Mouse (Mus musculus) limb, embryonic 14.5 days (tissue): ENCODE results near the gene Enpp3. TPM values are rescaled to one million over a fixed set of nuclear protein-coding genes. Genes with fewer than 3 reads are reported as not detected.

ENCODE experiments used
- ATAC-seq: fragments of 200-750 bp; cut with Nextera tagmentation; 2 replicates; pipeline ENCODE4 v1.8.0; 2017; ENCODE audit warnings: low read depth, moderate number of reproducible peaks, moderate TSS enrichment; ENCODE audit not compliant: low FRiP score
- DNase-seq: peaks from one replicate; pipeline ENCODE4 v3.0.0-alpha.2; 2015; ENCODE audit warnings: low spot score
- H3K27ac ChIP-seq: fragments of 300-500 bp; sonication (generic); replicated peaks from 2 replicates; pipeline ENCODE4 v1.5.1; 2014; ENCODE audit warnings: low read depth, mild to moderate bottlenecking, low read length, moderate library complexity, mixed read lengths
- H3K27me3 ChIP-seq: fragments of 300-500 bp; sonication (generic); 2 replicates; pipeline ENCODE4 v1.6.1; 2014; ENCODE audit warnings: low read length, mixed read lengths; ENCODE audit not compliant: control insufficient read depth, insufficient read depth
- H3K36me3 ChIP-seq: fragments of 300-500 bp; sonication (generic); 2 replicates; pipeline ENCODE4 v1.6.1; 2014; ENCODE audit warnings: mild to moderate bottlenecking, low read length, moderate library complexity, mixed read lengths; ENCODE audit not compliant: control insufficient read depth, insufficient read depth
- H3K4me1 ChIP-seq: fragments of 300-500 bp; sonication (generic); 2 replicates; pipeline ENCODE4 v1.6.1; 2014; ENCODE audit warnings: antibody characterized with exemption, low read length, mixed read lengths; ENCODE audit not compliant: control insufficient read depth, insufficient read depth
- H3K4me2 ChIP-seq: fragments of 300-500 bp; sonication (generic); replicated peaks from 2 replicates; pipeline ENCODE4 v1.6.1; 2014; ENCODE audit warnings: low read depth, mild to moderate bottlenecking, low read length, moderate library complexity; ENCODE audit not compliant: severe bottlenecking
- H3K4me3 ChIP-seq: fragments of 300-500 bp; sonication (generic); replicated peaks from 2 replicates; pipeline ENCODE4 v1.5.1; 2014; ENCODE audit warnings: low read length
- H3K9ac ChIP-seq: fragments of 300-500 bp; sonication (generic); 2 replicates; pipeline ENCODE4 v1.6.1; 2014; ENCODE audit warnings: mild to moderate bottlenecking, low read depth, low read length, moderate library complexity; ENCODE audit not compliant: severe bottlenecking
- H3K9me3 ChIP-seq: fragments of 300-500 bp; sonication (generic); 2 replicates; pipeline ENCODE4 v1.6.1; 2016; ENCODE audit warnings: low read length; ENCODE audit not compliant: control insufficient read depth
- POLR2A ChIP-seq: fragments of 200-500 bp; IDR thresholded peaks from 2 replicates; pipeline ENCODE4 v1.8.0; 2012; ENCODE audit warnings: inconsistent platforms, mild to moderate bottlenecking, moderate library complexity, borderline replicate concordance; ENCODE audit not compliant: insufficient read depth, insufficient read length; ENCODE audit errors: extremely low read depth
- WGBS: fragments of 180-500 bp; shearing (Covaris S2); extraction: QIAGEN DNeasy Blood & Tissue Kit; methylation state at CpG from one replicate; pipeline ENCODE4 v1.1.7; 2014; 5-methylcytosine and 5-hydroxymethylcytosine counted together
- polyA plus RNA-seq, 2 experiments: library from polyadenylated mRNA; depleted of rRNA in 1 of 2; stranded (reverse) in 1 of 2; unstranded in 1 of 2; fragments of >200 nt; fragmentation: Nextera tagmentation in 1 of 2; extraction: Ambion mirVana in 1 of 2; gene quantifications; 2 replicates each; pipeline versions ENCODE4 v1.2.1 to v1.2.3; 2012 to 2014

Gene Enpp3
- polyA plus RNA-seq, 2 experiments = 6.0 to 8.0 TPM

- Histone ChIP-seq H3K4me1 (peaks cover 10% of the 10 kb centered on the region), H3K9ac (peak overlapping the region; percentile 29; the same call in 1 of the 2 replicates), H3K4me2 (peak overlapping the region; percentile 30), H3K27ac (no peak overlapping the region; the same call in 1 of the 2 replicates), H3K4me3 (peak overlapping the region; percentile 18), H3K9me3 (no peaks in the 10 kb centered on the region), H3K27me3 (no peaks in the 10 kb centered on the region), H3K36me3 (no peaks in the 10 kb centered on the region)
- ATAC-seq (peak; percentile 37; the same call in 1 of the 2 replicates), DNase-seq (peak; percentile 29)
- no peak for TF ChIP-seq POLR2A
- WGBS = 8% methylated on average over 12 of the region's 12 CpGs
Observed at GRCm38 (mm10) chr10:24835702-24836342, 6.8 kb downstream of the Enpp3 start.

- Histone ChIP-seq H3K4me2 (peak overlapping the region; percentile 30), H3K4me1 (peaks cover 10% of the 10 kb centered on the region), H3K27ac (no peak overlapping the region), H3K27me3 (no peaks in the 10 kb centered on the region), H3K4me3 (peak overlapping the region; percentile 18; the same call in 1 of the 2 replicates), H3K9ac (no peak overlapping the region), H3K9me3 (no peaks in the 10 kb centered on the region), H3K36me3 (no peaks in the 10 kb centered on the region)
- no peak for TF ChIP-seq POLR2A
- peak; percentile 42 for DNase-seq
- WGBS = 12% methylated on average over 4 of the region's 4 CpGs
- no peak for ATAC-seq
Observed at GRCm38 (mm10) chr10:24834634-24835371, 7.8 kb downstream of the Enpp3 start.

- no peak overlapping the region for H3K4me2 ChIP-seq
- H3K9me3 ChIP-seq = no peaks in the 10 kb centered on the region
- no peak overlapping the region for H3K4me3 ChIP-seq
- TF ChIP-seq POLR2A = no peak
- H3K4me1 ChIP-seq = peaks cover 10% of the 10 kb centered on the region
- no peak overlapping the region for H3K27ac ChIP-seq
- H3K36me3 ChIP-seq = no peaks in the 10 kb centered on the region
- no peak overlapping the region for H3K9ac ChIP-seq
- ATAC-seq (no peak), DNase-seq (no peak)
- WGBS = 65% methylated on average over 9 of the region's 9 CpGs
- no peaks in the 10 kb centered on the region for H3K27me3 ChIP-seq
Observed at GRCm38 (mm10) chr10:24832306-24832705, 10.3 kb downstream of the Enpp3 start.

- H3K4me2 ChIP-seq = no peak overlapping the region
- 61% methylated on average over 14 of the region's 15 CpGs for WGBS
Observed at GRCm38 (mm10) chr10:24831377-24832095, 11.1 kb downstream of the Enpp3 start.

GRCm38 (mm10) chr10:24830448-24830847 is 12.2 kb downstream of the Enpp3 start:
- H3K36me3 ChIP-seq = no peaks in the 10 kb centered on the region
- H3K4me2 ChIP-seq = no peak overlapping the region
- no peak overlapping the region for H3K27ac ChIP-seq
- no peak for TF ChIP-seq POLR2A
- 90% methylated on average over 5 of the region's 5 CpGs for WGBS
- DNase-seq (no peak), ATAC-seq (no peak)
- H3K4me3 ChIP-seq = no peak overlapping the region
- no peaks in the 10 kb centered on the region for H3K9me3 ChIP-seq
- peaks cover 9% of the 10 kb centered on the region for H3K4me1 ChIP-seq
- H3K9ac ChIP-seq = no peak overlapping the region
- no peaks in the 10 kb centered on the region for H3K27me3 ChIP-seq

More at GRCm38 (mm10) chr10:24831377-24832095, 11.1 kb downstream of the Enpp3 start:
- no peak overlapping the region for H3K4me3 ChIP-seq
- no peaks in the 10 kb centered on the region for H3K9me3 ChIP-seq
- H3K27me3 ChIP-seq = no peaks in the 10 kb centered on the region
- TF ChIP-seq POLR2A = no peak
- peaks cover 10% of the 10 kb centered on the region for H3K4me1 ChIP-seq
- ATAC-seq (no peak), DNase-seq (no peak)
- no peak overlapping the region for H3K27ac ChIP-seq
- no peak overlapping the region for H3K9ac ChIP-seq
- no peaks in the 10 kb centered on the region for H3K36me3 ChIP-seq
